Mouse (Mus musculus) left cerebral cortex, adult 11 months (tissue): ENCODE measurements at regions not wholly inside any gene's neighbourhood (a gene's known extent, or its start where the extent isn't known, plus 50 kb on each side); places are given as distances from the start of the nearest gene placed in this dataset.

ENCODE experiments used
- DNase-seq: peaks from one replicate; pipeline ENCODE4 v3.0.0; 2022; ENCODE audit warnings: low spot score

- no peak for DNase-seq
Observed at GRCm38 (mm10) chr12:51018185-51018584, 329.7 kb upstream of the G2e3 start.

GRCm38 (mm10) chr12:51016081-51016480 is 331.8 kb upstream of the G2e3 start:
- DNase-seq = no peak

- DNase-seq = no peak
Observed at GRCm38 (mm10) chr12:51009644-51010043, 338.2 kb upstream of the G2e3 start.

GRCm38 (mm10) chr12:51001722-51002592 is 345.9 kb upstream of the G2e3 start:
- no peak for DNase-seq

- no peak for DNase-seq
Observed at GRCm38 (mm10) chr12:51001096-51001495, 346.8 kb upstream of the G2e3 start.

GRCm38 (mm10) chr12:51000281-51001075 is 347.4 kb upstream of the G2e3 start:
- no peak for DNase-seq

- DNase-seq = peak; percentile 65
Observed at GRCm38 (mm10) chr12:50999295-51000237, 348.3 kb upstream of the G2e3 start.

- DNase-seq = no peak
Observed at GRCm38 (mm10) chr12:50995664-50996063, 346.8 kb upstream of the Prkd1 start.

GRCm38 (mm10) chr12:50989561-50990325 is 340.8 kb upstream of the Prkd1 start:
- DNase-seq = no peak

GRCm38 (mm10) chr12:50981318-50981717 is 332.4 kb upstream of the Prkd1 start:
- DNase-seq = no peak

GRCm38 (mm10) chr12:50980800-50981199 is 331.9 kb upstream of the Prkd1 start:
- no peak for DNase-seq

GRCm38 (mm10) chr12:50970759-50971122 is 321.8 kb upstream of the Prkd1 start:
- DNase-seq = no peak

- DNase-seq = no peak
Observed at GRCm38 (mm10) chr12:50969887-50970758, 321.2 kb upstream of the Prkd1 start.

GRCm38 (mm10) chr12:50969402-50969801 is 320.5 kb upstream of the Prkd1 start:
- DNase-seq = no peak

- DNase-seq = no peak
Observed at GRCm38 (mm10) chr12:50967168-50967810, 318.4 kb upstream of the Prkd1 start.

GRCm38 (mm10) chr12:50953971-50954370 is 305.1 kb upstream of the Prkd1 start:
- no peak for DNase-seq

GRCm38 (mm10) chr12:50947035-50947434 is 298.1 kb upstream of the Prkd1 start:
- DNase-seq = no peak

GRCm38 (mm10) chr12:50943741-50944521 is 295.0 kb upstream of the Prkd1 start:
- DNase-seq = peak; percentile 77

GRCm38 (mm10) chr12:50943340-50943739 is 294.4 kb upstream of the Prkd1 start:
- DNase-seq = no peak
